8 mouse cellular contexts compared by ENCODE assay signal in genomic region chr2:45115720-45116495, GRCm38 (mm10). TPM values are rescaled to one million over a fixed set of nuclear protein-coding genes. Genes with fewer than 3 reads are reported as not detected.
DNase-seq lines count a peak whose midpoint lies in the region; ATAC-seq and TF ChIP-seq lines count a peak whose summit lies in the region.

No protein-coding gene starts in this region.

- H3K27ac ChIP-seq in ES-Bruce4 (ENCODE audit: insufficient read depth, low read length), result no peak overlapping the region
- H3K27ac ChIP-seq in embryonic facial prominence, embryonic 12.5 days, result peak overlapping the region; percentile 70
- H3K27ac ChIP-seq in heart, embryonic 16.5 days (ENCODE audit: low read length), result peak overlapping the region; percentile 64
- peak overlapping the region; percentile 90 for H3K27ac ChIP-seq in stomach, postnatal 0 days (replicated peaks)

- peaks cover 19% of the 10 kb centered on the region for H3K27me3 ChIP-seq in ES-Bruce4 (ENCODE audit: control insufficient read depth, insufficient read depth, low read length, poor library complexity, severe bottlenecking)
- H3K27me3 ChIP-seq in embryonic facial prominence, embryonic 12.5 days, result no peaks in the 10 kb centered on the region
- H3K27me3 ChIP-seq in heart, embryonic 16.5 days (ENCODE audit: control insufficient read depth, insufficient read depth, low read length), result no peaks in the 10 kb centered on the region
- H3K27me3 ChIP-seq in stomach, postnatal 0 days (ENCODE audit: control insufficient read depth, insufficient read depth, low read length), result no peaks in the 10 kb centered on the region

- no peaks in the 10 kb centered on the region for H3K4me1 ChIP-seq in ES-Bruce4 (ENCODE audit: control insufficient read depth, insufficient read depth, low read length)
- H3K4me1 ChIP-seq in embryonic facial prominence, embryonic 12.5 days, result peaks cover 8% of the 10 kb centered on the region; the same call in 1 of the 2 replicates
- peaks cover 6% of the 10 kb centered on the region; the same call in 1 of the 2 replicates for H3K4me1 ChIP-seq in heart, embryonic 16.5 days (ENCODE audit: control insufficient read depth, insufficient read depth, low read length)
- no peaks in the 10 kb centered on the region for H3K4me1 ChIP-seq in stomach, postnatal 0 days (replicated peaks; ENCODE audit: control insufficient read depth, insufficient read depth)

- peak; percentile 64 for DNase-seq in 3T3-L1 (ENCODE audit: low read depth, low spot score)
- peak; percentile 84 for DNase-seq in kidney, postnatal 10 days
- peak; percentile 77 for DNase-seq in lung, postnatal 14 days
- no peak for DNase-seq in stomach, postnatal 0 days (ENCODE audit: low spot score)
- no peak for DNase-seq in thymus, adult 18-20 months

- H3K4me2 ChIP-seq in embryonic facial prominence, embryonic 12.5 days (replicated peaks), result peak overlapping the region; percentile 70
- H3K4me2 ChIP-seq in heart, embryonic 16.5 days (ENCODE audit: low read depth, low read length), result peak overlapping the region; percentile 92
- peak overlapping the region; percentile 72 for H3K4me2 ChIP-seq in stomach, postnatal 0 days (replicated peaks; ENCODE audit: low read depth)

- H3K9ac ChIP-seq in ES-Bruce4 (ENCODE audit: low read depth, poor library complexity, severe bottlenecking), result peak overlapping the region; percentile 71
- H3K9ac ChIP-seq in embryonic facial prominence, embryonic 12.5 days, result peak overlapping the region; percentile 33
- peak overlapping the region; percentile 68 for H3K9ac ChIP-seq in heart, embryonic 16.5 days (ENCODE audit: low read length)
- H3K9ac ChIP-seq in stomach, postnatal 0 days (ENCODE audit: low read length), result peak overlapping the region; percentile 67

- H3K9me3 ChIP-seq in ES-Bruce4 (replicated peaks; ENCODE audit: control insufficient read depth, insufficient read depth, low read length, poor library complexity, severe bottlenecking), result no peaks in the 10 kb centered on the region
- no peaks in the 10 kb centered on the region for H3K9me3 ChIP-seq in embryonic facial prominence, embryonic 12.5 days
- no peaks in the 10 kb centered on the region for H3K9me3 ChIP-seq in heart, embryonic 16.5 days (replicated peaks; ENCODE audit: control insufficient read depth, low read length)
- no peaks in the 10 kb centered on the region for H3K9me3 ChIP-seq in stomach, postnatal 0 days (ENCODE audit: control insufficient read depth, low read length)

- TF ChIP-seq CTCF in ES-Bruce4 (IDR thresholded peaks at IDR 0.05; ENCODE audit: low read depth, low read length), result no peak
- TF ChIP-seq CTCF in stomach, postnatal 0 days (IDR thresholded peaks at IDR 0.05; ENCODE audit: low read depth), result no peak

- peak; percentile 31; the same call in 1 of the 2 replicates for TF ChIP-seq EP300 in ES-Bruce4 (IDR thresholded peaks at IDR 0.05; ENCODE audit: insufficient read depth, low read depth, low read length)
- no peak for TF ChIP-seq EP300 in stomach, postnatal 0 days (optimal IDR thresholded peaks at IDR 0.05)

- H3K4me3 ChIP-seq in ES-Bruce4 (ENCODE audit: low read depth, low read length), result peak overlapping the region; percentile 7; the same call in 1 of the 2 replicates
- peak overlapping the region; percentile 49 for H3K4me3 ChIP-seq in embryonic facial prominence, embryonic 12.5 days
- H3K4me3 ChIP-seq in heart, embryonic 16.5 days (ENCODE audit: low read length), result peak overlapping the region; percentile 67
- peak overlapping the region; percentile 55 for H3K4me3 ChIP-seq in stomach, postnatal 0 days (ENCODE audit: low read depth, low read length)

- WGBS in embryonic facial prominence, embryonic 12.5 days, result under 1% methylated on average over 23 of the region's 23 CpGs
- WGBS in heart, embryonic 16.5 days, result 7% methylated on average over 23 of the region's 23 CpGs
- WGBS in stomach, postnatal 0 days, result 6% methylated on average over 23 of the region's 23 CpGs

- ATAC-seq in embryonic facial prominence, embryonic 12.5 days (ENCODE audit: insufficient number of reproducible peaks, insufficient read depth, low FRiP score, low TSS enrichment), result no peak
- ATAC-seq in heart, embryonic 16.5 days (replicated peaks; ENCODE audit: extremely low read depth, insufficient read depth, low FRiP score), result no peak; the same call in 1 of the 2 replicates
- ATAC-seq in stomach, postnatal 0 days (ENCODE audit: low FRiP score, low TSS enrichment), result 0 out of 2 replicates have a peak, but pooled peaks have one; percentile 49

- no peak for TF ChIP-seq POLR2A in ES-Bruce4 (IDR thresholded peaks at IDR 0.05; ENCODE audit: insufficient read depth, low read length)

- no peaks in the 10 kb centered on the region for H3K36me3 ChIP-seq in ES-Bruce4 (ENCODE audit: control insufficient read depth, insufficient read depth, low read length, poor library complexity, severe bottlenecking)
- H3K36me3 ChIP-seq in embryonic facial prominence, embryonic 12.5 days, result no peaks in the 10 kb centered on the region
- no peaks in the 10 kb centered on the region for H3K36me3 ChIP-seq in heart, embryonic 16.5 days (ENCODE audit: control insufficient read depth, insufficient read depth)
- H3K36me3 ChIP-seq in stomach, postnatal 0 days (ENCODE audit: control insufficient read depth, insufficient read depth, low read length), result no peaks in the 10 kb centered on the region

RNA-seq across cellular contexts. Expression of gene Zeb2, which starts 1.3 kb away (rescaled TPM):
- polyA plus RNA-seq in ES-Bruce4 (2011; ENCODE audit: insufficient read depth, insufficient read length, low read depth, missing spikeins), result 1.4 and 2.1 TPM in 2 replicates
- polyA plus RNA-seq in embryonic facial prominence, embryonic 12.5 days (2016; fragmentation: Nextera tagmentation; extraction: Ambion mirVana), result 47.4 and 49.3 TPM in 2 replicates
- polyA plus RNA-seq in heart, embryonic 16.5 days (2015; fragmentation: Nextera tagmentation; extraction: Ambion mirVana), result 19.9 and 25.2 TPM in 2 replicates
- 13.5 and 14.4 TPM in 2 replicates for polyA plus RNA-seq in stomach, postnatal 0 days (2015; fragmentation: Nextera tagmentation; extraction: Ambion mirVana)

Comparison
In these comparisons a context has a peak if more than half of its experiments do, and no peak if none do; other contexts are left out.
1. DNase-seq: peak in 3T3-L1 (single experiment), kidney, postnatal 10 days (single experiment) and lung, postnatal 14 days (single experiment); none in stomach, postnatal 0 days (single experiment) and thymus, adult 18-20 months (0 of 2).
2. H3K4me3 ChIP-seq: peak in every context shown above with its lines; median percentile 67 in heart, embryonic 16.5 days; 55 in stomach, postnatal 0 days; 49 in embryonic facial prominence, embryonic 12.5 days; 7 in ES-Bruce4.
3. Peak in every context shown above with its lines, with median percentiles within 50 percentile points of each other: H3K9ac ChIP-seq and H3K4me2 ChIP-seq.